ENCODE assay signal across 18 mouse cellular contexts in genomic region chr13:67759966-67760365, GRCm38 (mm10).
"Had no signal": no experiment of that assay in that cellular context is flagged by ENCODE, and none has a peak within 500 bp of the region (broad histone marks: within the 10 kb centered on the region; RNA-seq: fewer than 3 reads in every experiment).

No protein-coding gene starts in this region.

- H3K4me3 ChIP-seq: lung, embryonic 15.5 days; megakaryocyte, embryonic 14.5 days; midbrain, embryonic 10.5 days; midbrain, embryonic 12.5 days; midbrain, embryonic 15.5 days; neural tube, embryonic 12.5 days; stomach, embryonic 15.5 days had no signal

- H3K27ac ChIP-seq: lung, embryonic 15.5 days; macrophage; midbrain, embryonic 10.5 days; midbrain, embryonic 12.5 days; midbrain, embryonic 15.5 days; neural tube, embryonic 12.5 days; stomach, embryonic 15.5 days; stomach, postnatal 0 days had no signal

- H3K9me3 ChIP-seq: lung, embryonic 15.5 days; megakaryocyte, embryonic 14.5 days; midbrain, embryonic 10.5 days; midbrain, embryonic 12.5 days; midbrain, embryonic 15.5 days; neural tube, embryonic 12.5 days; stomach, embryonic 15.5 days had no signal

- H3K27me3 ChIP-seq: lung, embryonic 15.5 days; megakaryocyte, embryonic 14.5 days; midbrain, embryonic 12.5 days; midbrain, embryonic 15.5 days; neural tube, embryonic 12.5 days; stomach, embryonic 15.5 days had no signal

- H3K4me2 ChIP-seq: lung, embryonic 15.5 days; midbrain, embryonic 12.5 days; midbrain, embryonic 15.5 days; neural tube, embryonic 12.5 days; stomach, embryonic 15.5 days had no signal

- H3K9ac ChIP-seq: liver, postnatal 0 days; lung, embryonic 15.5 days; midbrain, embryonic 12.5 days; midbrain, embryonic 15.5 days; neural tube, embryonic 12.5 days; stomach, embryonic 15.5 days had no signal

- ATAC-seq: liver, postnatal 0 days; lung, postnatal 0 days; midbrain, embryonic 15.5 days had no signal

- DNase-seq: liver, postnatal 0 days; lung, adult 2 months; lung, postnatal 14 days; lung, postnatal 36 days; right cerebral cortex, postnatal 14 days; thymus, adult 2 months; thymus, postnatal 25 days; thymus, postnatal 4 days had no signal

- H3K4me1 ChIP-seq: lung, embryonic 15.5 days; megakaryocyte, embryonic 14.5 days; midbrain, embryonic 10.5 days; midbrain, embryonic 12.5 days; neural tube, embryonic 12.5 days; stomach, embryonic 15.5 days had no signal

- H3K36me3 ChIP-seq: lung, embryonic 15.5 days; midbrain, embryonic 10.5 days; midbrain, embryonic 12.5 days; midbrain, embryonic 15.5 days; neural tube, embryonic 12.5 days; stomach, embryonic 15.5 days had no signal
